Mouse (Mus musculus) brain, embryonic 14.5 days (tissue): Measurements from ENCODE around the gene Rest. TPM values are rescaled to one million over a fixed set of nuclear protein-coding genes. Genes with fewer than 3 reads are reported as not detected.

Experiments
- DNase-seq: peaks from one replicate; pipeline ENCODE4 v3.0.0-alpha.2; 2011; ENCODE audit warnings: low read depth
- CTCF ChIP-seq: fragments of 200-500 bp; IDR thresholded peaks from 2 replicates; pipeline ENCODE4 v1.5.1; 2012; ENCODE audit warnings: inconsistent platforms, mild to moderate bottlenecking, moderate library complexity, borderline replicate concordance; ENCODE audit not compliant: insufficient read depth, insufficient read length; ENCODE audit errors: extremely low read depth
- POLR2A ChIP-seq: fragments of 200-500 bp; IDR thresholded peaks from 2 replicates; pipeline ENCODE4 v1.6.1; 2012; ENCODE audit warnings: mild to moderate bottlenecking, inconsistent platforms, borderline replicate concordance; ENCODE audit not compliant: poor library complexity, insufficient read depth, insufficient read length, severe bottlenecking; ENCODE audit errors: extremely low read depth
- polyA plus RNA-seq: library from polyadenylated mRNA; depleted of rRNA; stranded (reverse); fragments of >200 nt; gene quantifications from 2 replicates; pipeline ENCODE4 v1.2.3, GENCODE M21; 2012

The Rest gene
- polyA plus RNA-seq, 1 experiment: 8.8 TPM

DNA sequence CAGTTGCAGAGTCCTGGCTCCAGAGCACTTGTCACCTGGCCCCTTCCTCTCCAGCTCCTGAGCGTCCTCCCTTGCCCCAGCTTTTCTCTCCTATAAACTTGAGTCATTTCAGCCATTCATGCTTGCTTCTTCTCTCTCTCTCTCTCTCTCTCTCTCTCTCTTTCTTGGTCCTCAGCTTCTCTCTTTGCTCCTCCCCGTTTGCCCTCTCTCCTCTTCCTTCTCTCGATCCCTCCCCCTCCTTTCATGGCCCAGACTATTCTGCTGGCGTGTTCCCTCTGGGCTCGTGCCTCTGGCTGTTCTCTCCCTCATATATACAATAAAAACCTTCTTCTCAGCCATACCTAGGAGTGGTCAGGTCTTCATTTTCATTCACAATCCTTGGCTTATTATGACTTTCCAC is 13.6 kb upstream of the Rest start:
- TF ChIP-seq POLR2A: no peak
- no peak for TF ChIP-seq CTCF
- no peak for DNase-seq

DNA sequence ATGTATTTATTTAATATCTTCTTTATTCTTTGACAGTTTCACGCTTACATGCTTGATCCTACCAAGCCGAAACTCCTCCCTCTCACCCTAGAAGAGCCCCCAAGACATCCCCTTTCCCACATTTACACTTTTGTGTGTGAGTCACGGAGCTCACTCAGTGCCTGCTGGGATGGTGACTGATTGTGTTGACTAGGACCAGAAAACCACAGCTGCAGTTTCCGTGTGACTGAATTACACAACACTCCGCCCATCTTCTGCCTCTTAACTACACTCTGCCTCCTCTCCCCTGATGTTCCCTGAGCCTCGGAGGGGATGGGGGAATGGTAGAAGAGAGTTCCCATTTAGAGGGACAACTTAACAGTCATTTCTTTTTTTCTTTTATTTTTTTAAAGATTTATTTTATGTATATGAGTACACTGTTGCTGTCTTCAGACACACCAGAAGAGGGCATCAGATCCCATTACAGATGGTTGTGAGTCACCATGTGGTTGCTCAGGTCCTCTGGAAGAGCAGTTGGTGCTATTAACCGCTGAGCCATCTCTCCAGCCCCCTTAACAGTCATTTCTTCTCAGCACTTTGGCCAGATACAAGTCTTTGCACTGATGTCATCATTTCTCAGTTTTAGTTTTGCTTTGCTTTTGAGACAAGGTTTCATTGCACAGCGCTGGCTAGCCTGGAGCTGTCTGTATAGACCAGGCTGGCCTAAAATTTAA is 13.0 kb upstream of the Rest start:
- no peak for TF ChIP-seq CTCF
- TF ChIP-seq POLR2A: no peak

DNA sequence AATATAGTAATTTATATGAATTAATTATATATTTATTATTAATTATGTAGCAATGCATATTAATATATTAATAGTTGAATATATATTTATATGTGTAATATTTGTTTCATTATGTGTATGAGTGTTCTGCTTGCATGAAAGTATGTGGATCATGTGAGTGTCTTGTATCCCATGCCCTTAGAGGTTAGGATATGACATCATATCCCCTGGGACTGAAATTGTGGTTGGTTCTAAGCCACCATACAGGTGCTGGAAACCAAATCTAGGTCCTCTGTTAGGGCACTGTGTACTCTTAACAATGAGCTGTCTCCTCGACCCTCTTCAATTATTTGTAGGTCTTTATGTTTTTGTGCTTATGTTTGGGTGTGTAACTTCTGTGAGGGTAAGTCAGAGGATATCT is 12.1 kb upstream of the Rest start:
- no peak for DNase-seq
- no peak for TF ChIP-seq POLR2A
- TF ChIP-seq CTCF: no peak

More for the DNA sequence above, 13.0 kb upstream of the Rest start:
- DNase-seq: no peak

DNA sequence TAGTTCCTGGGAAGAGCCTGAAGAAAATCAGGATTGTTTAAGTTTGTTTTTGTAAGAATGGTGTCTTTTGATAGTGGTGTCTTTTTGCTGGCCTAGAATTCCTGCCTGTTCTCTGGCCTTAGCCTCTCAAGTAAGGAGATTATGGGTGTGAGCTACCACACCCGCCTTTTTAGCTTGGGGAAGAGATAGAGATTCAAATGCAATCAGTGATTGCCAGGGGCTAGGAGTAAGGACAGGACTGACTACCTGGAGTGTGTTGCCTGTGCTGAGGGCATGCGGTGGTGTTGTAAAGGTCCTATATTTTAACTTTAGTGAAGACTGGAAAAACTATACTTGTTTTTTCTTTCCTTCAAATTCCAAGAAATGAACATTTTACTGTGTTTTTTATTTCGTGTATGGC is 10.9 kb upstream of the Rest start:
- no peak for DNase-seq
- no peak for TF ChIP-seq CTCF
- no peak for TF ChIP-seq POLR2A

DNA sequence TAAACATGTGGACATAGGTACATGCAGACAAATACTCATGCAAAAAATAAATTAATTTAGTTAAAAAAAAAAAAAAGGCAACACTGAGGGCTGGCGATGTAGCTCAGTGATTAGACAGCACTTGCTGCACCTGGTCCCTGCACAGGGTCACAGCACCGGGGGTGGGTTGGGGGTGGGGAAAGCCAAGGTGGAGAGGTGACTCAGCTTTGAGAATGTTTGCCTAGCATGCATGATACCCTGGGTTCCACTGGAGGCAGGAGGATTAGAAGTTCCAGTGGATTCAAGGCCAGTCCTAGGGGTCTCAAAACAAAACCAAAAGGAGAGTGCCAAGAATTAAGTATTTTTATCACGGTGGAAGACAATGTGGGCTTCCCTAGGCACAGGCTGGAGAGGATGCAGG is 7.7 kb upstream of the Rest start:
- no peak for DNase-seq
- TF ChIP-seq POLR2A: no peak
- TF ChIP-seq CTCF: no peak

DNA sequence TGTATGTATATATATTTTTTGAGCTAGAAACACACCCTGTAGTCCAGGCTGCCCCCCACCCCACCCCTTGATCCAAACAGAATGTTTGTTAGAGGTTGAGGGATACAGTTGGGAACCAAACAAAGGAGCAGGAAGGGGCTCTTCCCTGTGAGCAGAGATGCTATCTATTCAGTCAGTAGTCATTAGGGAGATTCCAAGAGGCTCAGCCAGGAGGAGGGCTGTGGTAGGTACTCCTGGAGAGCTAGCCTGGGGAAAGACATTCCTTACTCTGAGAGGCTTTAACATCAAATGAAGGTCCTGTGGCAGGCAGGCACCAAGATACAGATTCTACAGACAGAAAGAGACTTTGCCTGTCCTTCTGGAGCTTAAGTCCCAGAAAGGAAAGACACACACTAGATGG is 6.0 kb upstream of the Rest start:
- no peak for TF ChIP-seq CTCF
- DNase-seq: no peak

DNA sequence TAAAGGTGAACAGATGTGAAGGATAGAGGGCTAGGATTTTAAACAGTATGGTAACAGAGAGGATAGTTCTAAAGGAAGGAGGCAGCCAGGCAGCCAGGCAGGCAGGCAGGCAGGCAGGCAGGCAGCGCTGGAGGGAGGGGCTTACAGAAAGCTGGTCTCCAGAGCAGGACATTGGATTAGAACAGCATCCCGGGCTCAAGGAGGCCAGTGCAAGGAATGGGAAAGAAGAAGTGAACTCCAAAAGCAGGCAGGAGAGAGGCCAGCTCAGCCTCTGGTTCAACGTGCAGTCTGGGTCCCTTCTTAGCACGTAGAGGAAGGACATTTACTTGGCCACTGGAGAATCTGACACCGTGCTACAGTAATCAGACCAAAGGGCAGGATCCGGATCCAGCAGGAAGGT is 5.2 kb upstream of the Rest start:
- TF ChIP-seq POLR2A: no peak
- no peak for TF ChIP-seq CTCF
- no peak for DNase-seq

DNA sequence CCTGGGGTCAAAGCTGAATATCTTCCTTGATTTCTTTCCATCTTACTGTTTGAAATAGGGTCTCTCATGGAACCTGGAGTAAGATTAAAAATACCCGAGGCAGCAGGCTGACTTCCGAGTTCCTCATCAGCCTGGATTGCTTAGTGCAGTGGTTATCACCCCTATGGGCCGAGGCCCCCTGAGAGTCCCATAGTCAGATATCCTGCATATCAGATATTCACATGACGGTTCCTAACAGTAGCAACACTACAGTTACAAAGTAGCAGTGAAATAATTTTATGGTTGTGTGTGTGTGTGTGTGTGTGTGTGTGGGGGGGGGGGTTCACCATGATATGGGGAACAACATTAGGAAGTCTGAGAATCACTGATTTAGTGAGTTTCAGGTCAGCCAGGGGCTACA is 4.2 kb upstream of the Rest start:
- no peak for DNase-seq
- TF ChIP-seq POLR2A (no peak), CTCF (no peak)

DNA sequence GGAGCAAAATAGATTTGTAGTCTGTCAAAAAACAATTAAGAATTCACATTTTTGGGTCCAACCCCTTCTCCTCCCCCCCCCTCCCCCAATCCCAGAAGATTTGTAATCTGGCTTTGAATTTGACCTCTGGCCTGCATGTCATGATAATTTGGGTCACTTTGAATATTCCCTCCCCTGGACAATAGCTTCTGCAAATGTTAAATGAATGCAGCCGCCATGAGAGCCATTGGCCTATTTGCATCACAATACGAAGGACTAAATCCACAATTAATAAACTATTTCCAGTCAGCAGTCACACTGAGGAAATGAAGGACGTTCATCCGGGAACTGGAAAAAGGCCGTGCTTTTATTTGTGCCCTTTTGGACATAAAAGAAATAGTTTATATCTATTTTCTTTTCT is 3.2 kb upstream of the Rest start:
- TF ChIP-seq POLR2A: no peak
- no peak for TF ChIP-seq CTCF
- DNase-seq: no peak

DNA sequence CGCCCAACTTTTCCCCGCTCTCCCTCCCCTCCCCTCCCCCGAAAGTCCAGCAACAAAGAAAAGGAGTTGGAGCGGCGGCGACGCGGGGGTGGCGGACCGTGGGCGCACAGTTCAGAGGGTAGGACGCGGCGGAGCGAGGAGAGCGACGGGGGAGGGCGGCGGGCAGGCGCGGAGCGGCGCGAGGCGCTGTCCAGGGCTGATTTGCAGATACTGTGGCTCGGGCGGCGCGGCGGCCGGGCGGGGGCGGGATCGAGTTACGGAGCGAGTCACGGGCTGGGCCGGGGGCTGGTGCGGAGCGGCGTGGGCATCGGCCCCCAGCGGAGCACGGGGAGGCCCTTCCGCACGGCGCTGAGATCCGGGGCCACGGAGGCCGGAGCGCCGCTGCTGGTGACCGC is 377 bp downstream of the Rest start:
- DNase-seq: peak; percentile 73
- TF ChIP-seq CTCF (no peak), POLR2A (no peak)

DNA sequence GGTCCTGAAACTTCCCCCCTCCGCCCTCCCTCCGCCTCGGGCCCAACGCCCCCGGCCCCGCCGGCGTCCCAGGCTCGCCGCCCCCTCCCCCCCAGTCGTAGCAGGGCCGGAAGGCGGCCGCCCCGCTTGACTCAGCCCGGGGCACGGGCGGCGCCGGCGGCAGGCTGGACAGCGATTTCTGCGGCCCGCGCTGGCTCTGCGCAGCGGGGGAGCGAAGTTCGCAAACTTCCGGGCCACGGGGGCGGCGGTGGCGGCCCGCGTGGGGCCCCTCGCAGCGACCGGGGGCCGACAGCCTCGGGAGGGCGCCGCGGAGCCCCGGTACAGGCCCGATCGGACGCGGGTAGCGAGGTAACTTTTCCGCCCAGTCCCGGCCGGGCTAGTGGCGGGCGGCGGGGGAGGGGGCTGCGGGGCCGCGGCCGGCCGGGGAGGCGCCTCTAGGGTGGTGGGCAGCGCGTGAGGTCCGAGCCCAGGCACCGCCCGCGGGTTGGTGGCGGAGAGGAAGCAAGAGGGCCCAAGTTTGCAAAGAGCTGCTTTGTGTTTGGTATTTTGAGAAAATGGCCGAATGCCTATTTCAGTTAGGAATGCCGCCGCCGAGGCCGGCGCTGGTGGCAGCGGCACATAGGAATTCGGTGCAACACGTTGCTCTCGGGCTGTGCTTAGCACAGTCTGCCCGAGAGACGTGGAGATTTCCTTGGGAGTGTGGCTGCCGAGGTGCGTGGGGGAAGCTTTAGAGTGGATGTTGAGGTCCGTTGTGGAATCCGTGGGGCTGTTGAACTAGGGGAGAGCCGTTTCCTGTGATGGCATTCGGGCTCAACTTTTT is 985 bp downstream of the Rest start:
- no peak for TF ChIP-seq CTCF
- TF ChIP-seq POLR2A: no peak
- DNase-seq: peak; percentile 68

DNA sequence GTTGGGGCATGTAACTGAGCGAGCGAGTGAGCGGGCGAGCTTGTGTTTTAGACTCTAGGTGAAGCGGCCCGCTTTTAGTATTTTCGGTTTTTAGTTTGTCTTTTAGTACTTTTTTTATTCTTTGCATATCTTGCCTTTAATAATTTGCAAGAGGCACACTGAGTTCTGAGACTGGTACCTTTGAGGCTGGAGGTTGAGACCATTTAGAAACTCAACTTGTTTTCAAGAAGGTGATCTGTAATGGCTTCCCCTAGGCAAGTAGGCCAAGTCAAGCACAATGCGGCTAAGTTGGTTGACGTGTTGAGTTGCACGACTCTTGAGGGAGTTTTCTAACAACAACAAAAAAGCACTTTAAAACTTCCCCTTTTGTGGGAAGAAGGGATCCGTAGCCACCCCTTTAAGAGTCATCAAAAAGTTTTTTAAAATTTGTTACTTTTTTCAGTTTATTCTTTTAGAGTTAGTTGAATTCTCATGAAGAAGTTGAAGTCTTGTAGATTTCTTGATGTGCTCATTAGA is 1.7 kb downstream of the Rest start:
- DNase-seq: peak; percentile 53

More for the DNA sequence above, 1.7 kb downstream of the Rest start:
- TF ChIP-seq CTCF (no peak), POLR2A (no peak)
